Mouse (Mus musculus) gastrocnemius, postnatal 14 days (tissue): ENCODE data around the gene Dot1l. TPM values are rescaled to one million over a fixed set of nuclear protein-coding genes. Genes with fewer than 3 reads are reported as not detected.
A peak's percentile ranks its signal among the peaks of the same experiment; 100 is the strongest.
"Not testable (repeated sequence)": the region's sequence is repeated elsewhere in the genome, so short reads cannot be mapped to it uniquely, and the experiment has no call there.

Source experiments
- DNase-seq: peaks from one replicate; pipeline ENCODE4 v3.0.0; 2021; ENCODE audit warnings: mixed read lengths
- intact Hi-C: fragments of 180-260 bp; cut with DNase I; formaldehyde crosslinking; loops from one replicate; pipeline ENCODE4 v1.15.1; 2025; ENCODE audit warnings: low total_unique reads
- total RNA-seq, 2 experiments: library from RNA; stranded (reverse); gene quantifications; 2 replicates each; pipeline ENCODE4 v1.2.3; 2021

Gene Dot1l
- total RNA-seq, 2 experiments from 2014 or later: 25.5 to 26.1 TPM

- intact Hi-C loops: loop anchor here (10.0 kb wide), 1 partner anchor 189 kb away; no protein-coding TSS in a partner anchor
Observed at GRCm38 (mm10) chr10:80805322-80805721, 50.3 kb downstream of the Dot1l start.

GRCm38 (mm10) chr10:80805925-80806324, 50.9 kb downstream of the Dot1l start:
- intact Hi-C loops: loop anchor here (10.0 kb wide), 1 partner anchor 189 kb away; no protein-coding TSS in a partner anchor

More at GRCm38 (mm10) chr10:80805322-80805721, 50.3 kb downstream of the Dot1l start:
- DNase-seq: no peak

GRCm38 (mm10) chr10:80806341-80807056, 51.5 kb downstream of the Dot1l start:
- DNase-seq: no peak

More at GRCm38 (mm10) chr10:80805925-80806324, 50.9 kb downstream of the Dot1l start:
- peak; percentile 82 for DNase-seq

GRCm38 (mm10) chr10:80807057-80807627, 52.1 kb downstream of the Dot1l start:
- intact Hi-C loops: loop anchor here (10.0 kb wide), 1 partner anchor 188 kb away; no protein-coding TSS in a partner anchor
- peak; percentile 80 for DNase-seq

More at GRCm38 (mm10) chr10:80806341-80807056, 51.5 kb downstream of the Dot1l start:
- intact Hi-C loops: loop anchor here (10.0 kb wide), 1 partner anchor 188 kb away; no protein-coding TSS in a partner anchor

GRCm38 (mm10) chr10:80808099-80808984, 53.3 kb downstream of the Dot1l start:
- intact Hi-C loops: loop anchor here (10.0 kb wide), 1 partner anchor 186 kb away; no protein-coding TSS in a partner anchor

GRCm38 (mm10) chr10:80808985-80809632, 54.1 kb downstream of the Dot1l start:
- peak; percentile 3 for DNase-seq
- intact Hi-C loops: loop anchor here (10.0 kb wide), 1 partner anchor 186 kb away; no protein-coding TSS in a partner anchor

More at GRCm38 (mm10) chr10:80808099-80808984, 53.3 kb downstream of the Dot1l start:
- peak; percentile 3 for DNase-seq

- intact Hi-C loops: no loop called here
- peak; percentile 11 for DNase-seq
Observed at GRCm38 (mm10) chr10:80810084-80810483, 55.1 kb downstream of the Dot1l start.

GRCm38 (mm10) chr10:80812391-80813041, 57.5 kb downstream of the Dot1l start:
- peak; percentile 41 for DNase-seq
- intact Hi-C loops: no loop called here

- intact Hi-C loops: no loop called here
- peak; percentile 83 for DNase-seq
Observed at GRCm38 (mm10) chr10:80813366-80813765, 58.4 kb downstream of the Dot1l start, which contains the start of gene Jsrp1. Jsrp1 (minus strand) TSS chr10:80813498.

GRCm38 (mm10) chr10:80814800-80815199, 59.8 kb downstream of the Dot1l start:
- no peak for DNase-seq
- intact Hi-C loops: no loop called here

- DNase-seq, intact Hi-C loops: not testable (repeated sequence)
Observed at GRCm38 (mm10) chr10:80816303-80816702, 61.3 kb downstream of the Dot1l start.

- no peak for DNase-seq
- intact Hi-C loops: no loop called here
Observed at GRCm38 (mm10) chr10:80817164-80817563, 62.2 kb downstream of the Dot1l start.

GRCm38 (mm10) chr10:80817955-80818354, 62.9 kb downstream of the Dot1l start:
- DNase-seq, intact Hi-C loops: not testable (repeated sequence)

- intact Hi-C loops: no loop called here
- DNase-seq: no peak
Observed at GRCm38 (mm10) chr10:80818599-80819281, 63.7 kb downstream of the Dot1l start.

GRCm38 (mm10) chr10:80819406-80819805, 64.4 kb downstream of the Dot1l start:
- intact Hi-C loops: no loop called here
- DNase-seq: no peak

- intact Hi-C loops: loop anchor here (2.0 kb wide), 1 partner anchor 55 kb away; no protein-coding TSS in a partner anchor
- no peak for DNase-seq
Observed at GRCm38 (mm10) chr10:80821991-80822390, 67.0 kb downstream of the Dot1l start.

- DNase-seq: no peak
- intact Hi-C loops: loop anchor here (2.0 kb wide), 1 partner anchor 54 kb away; no protein-coding TSS in a partner anchor
Observed at GRCm38 (mm10) chr10:80822528-80822927, 67.5 kb downstream of the Dot1l start.

- DNase-seq: no peak
- intact Hi-C loops: loop anchor here (2.0 kb wide), 1 partner anchor 53 kb away; no protein-coding TSS in a partner anchor
Observed at GRCm38 (mm10) chr10:80823316-80823715, 68.3 kb downstream of the Dot1l start.
